Mouse (Mus musculus): ENCODE results near the gene Zfp68.
A peak's percentile ranks its signal among the peaks of the same experiment; 100 is the strongest.
"Not testable (repeated sequence)": the region's sequence is repeated elsewhere in the genome, so short reads cannot be mapped to it uniquely, and the experiment has no call there.

Gene Zfp68

DNA sequence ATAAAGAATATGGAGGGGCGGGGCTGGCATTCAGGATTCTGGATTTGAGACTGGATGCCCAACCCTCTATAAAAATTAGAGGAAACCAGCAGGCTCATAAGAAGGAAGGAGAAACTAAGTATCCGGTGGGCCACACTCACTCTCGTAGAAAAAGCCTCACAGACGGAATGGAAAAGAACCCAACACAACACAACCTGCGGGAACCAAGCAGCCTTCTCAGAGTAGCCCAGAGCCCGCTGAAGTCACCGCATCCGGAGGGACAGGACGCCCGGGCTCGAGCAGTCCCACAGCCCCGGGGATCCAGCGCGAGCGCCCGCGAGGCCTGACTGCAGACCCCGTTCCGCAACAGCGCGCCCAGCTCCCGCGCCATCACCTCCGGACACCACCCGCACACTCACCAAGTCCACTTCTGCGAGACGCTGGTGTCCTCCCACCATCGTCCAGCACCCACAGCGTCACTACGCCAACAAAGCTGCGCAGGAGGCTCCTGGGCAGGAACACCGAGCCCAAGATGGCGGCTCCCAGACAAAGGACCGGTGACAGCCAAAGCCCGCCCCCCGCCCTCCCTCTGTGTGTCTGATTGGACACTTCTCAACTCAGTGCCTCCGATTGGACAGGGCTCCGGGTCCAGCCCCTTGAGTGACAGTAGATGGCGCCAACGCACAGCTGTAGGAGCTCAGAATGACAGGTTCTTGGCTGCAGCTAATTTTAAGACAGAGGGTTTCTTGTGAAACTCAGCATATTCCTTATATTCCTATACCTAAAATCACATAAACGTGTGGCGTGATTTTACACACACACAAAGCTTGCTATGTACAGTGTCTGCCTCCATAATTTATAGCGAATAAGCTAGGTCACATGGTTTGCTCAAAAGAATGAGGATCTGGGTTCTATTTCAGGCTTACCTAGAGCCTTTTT lies at the start of gene Zfp68:
TSS of gene Zfp68 (minus strand) at position 551 of the 918 bp plus-strand sequence.
- peak; percentile 94 for DNase-seq (ENCODE audit: extremely low spot score, low spot score)

GRCm38 (mm10) chr5:138658922-138659321 lies 39.4 kb upstream of the Zfp68 start:
- DNase-seq (ENCODE audit: extremely low spot score, low spot score), result peak; percentile 55

DNA sequence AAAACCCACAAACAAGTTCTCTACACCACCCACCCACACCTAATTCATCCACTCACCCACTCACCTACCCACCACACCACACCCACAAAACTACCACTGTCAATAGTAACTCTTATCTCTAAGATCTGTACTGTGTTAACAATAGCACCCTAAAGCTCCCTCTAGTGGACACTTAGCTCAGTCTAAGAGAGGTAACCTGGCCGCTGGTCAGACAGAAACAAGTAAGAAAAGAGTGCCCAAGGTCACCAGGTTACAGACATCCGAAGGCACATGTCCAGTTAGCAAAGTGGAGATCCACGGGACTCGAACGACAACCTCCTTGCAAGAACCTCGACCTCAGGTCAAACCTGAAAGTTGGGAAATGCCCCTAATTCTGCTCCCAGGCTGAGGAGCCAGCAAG lies 38.3 kb upstream of the Zfp68 start:
- DNase-seq (ENCODE audit: extremely low spot score, low spot score), result peak; percentile 32

DNA sequence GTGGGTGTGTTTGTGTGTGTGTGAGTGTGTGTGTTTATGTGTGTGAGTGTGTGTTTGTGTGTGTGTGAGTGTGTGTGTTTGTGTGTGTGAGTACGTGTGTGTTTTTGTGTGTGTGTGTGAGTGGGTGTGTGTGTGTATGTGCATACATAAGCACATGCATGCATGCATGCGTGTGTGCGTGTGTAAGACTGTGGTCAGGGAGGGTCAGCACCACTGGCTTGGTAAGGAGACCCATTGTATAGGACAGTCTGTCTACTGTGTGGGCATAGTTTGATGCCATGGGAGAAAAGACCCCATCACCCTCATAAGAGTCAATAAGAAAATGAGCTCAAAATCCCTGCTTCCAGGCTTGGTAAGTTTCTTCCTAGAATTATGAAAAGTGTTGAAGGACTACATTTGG lies 37.8 kb upstream of the Zfp68 start:
- DNase-seq (ENCODE audit: extremely low spot score, low spot score), result no peak

DNA sequence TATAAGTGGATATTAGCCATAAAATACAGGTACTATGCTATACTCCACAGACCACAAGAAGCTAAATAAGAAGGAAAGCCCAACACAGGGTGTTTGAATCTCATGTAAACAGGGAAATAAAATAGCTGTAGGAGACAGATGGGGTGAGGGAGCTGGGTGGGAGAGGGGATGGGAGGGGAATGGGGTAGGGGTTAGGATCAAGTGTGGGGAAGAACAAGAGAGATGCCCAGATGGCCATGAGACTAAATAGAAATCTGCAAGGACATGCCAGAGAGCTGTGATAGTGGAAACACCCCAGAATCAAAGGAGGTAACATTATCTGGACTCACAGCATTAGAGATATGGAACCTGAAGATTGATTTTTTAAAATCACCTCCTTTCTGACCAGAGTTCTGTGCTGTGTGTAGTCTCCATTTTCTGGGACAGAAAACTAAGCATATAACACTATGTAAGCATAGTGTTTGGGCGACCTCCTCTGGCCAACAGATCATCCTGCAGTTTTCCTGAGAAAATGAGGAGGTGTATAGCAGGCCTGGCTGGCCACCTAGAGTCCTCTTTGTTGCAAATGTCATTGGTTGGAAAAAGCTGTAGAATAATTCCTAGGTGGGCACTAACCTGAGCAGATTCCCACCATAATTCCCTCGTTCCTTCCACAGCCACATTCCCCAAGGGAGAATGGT lies 37.1 kb upstream of the Zfp68 start:
- peak; percentile 24 for DNase-seq (ENCODE audit: extremely low spot score, low spot score)

DNA sequence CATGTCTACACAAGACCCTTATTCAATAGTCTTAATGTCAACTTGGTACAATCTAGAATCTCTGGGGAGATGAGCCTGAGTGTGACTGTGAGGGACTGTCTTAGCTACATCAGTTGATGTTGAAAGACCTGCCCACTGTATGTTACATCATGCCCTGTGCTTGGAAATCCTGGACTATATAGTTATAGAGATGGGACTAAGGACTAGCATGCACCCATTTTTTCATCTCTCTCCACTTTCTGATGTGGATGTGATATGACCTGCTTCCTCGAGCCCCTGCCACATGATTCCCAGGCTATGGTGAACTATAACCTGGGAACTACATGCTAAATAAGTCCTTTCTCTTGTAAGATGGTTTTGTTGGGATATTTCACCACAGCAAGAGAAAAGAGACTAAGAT lies 33.4 kb upstream of the Zfp68 start:
- no peak for DNase-seq (ENCODE audit: extremely low spot score, low spot score)

DNA sequence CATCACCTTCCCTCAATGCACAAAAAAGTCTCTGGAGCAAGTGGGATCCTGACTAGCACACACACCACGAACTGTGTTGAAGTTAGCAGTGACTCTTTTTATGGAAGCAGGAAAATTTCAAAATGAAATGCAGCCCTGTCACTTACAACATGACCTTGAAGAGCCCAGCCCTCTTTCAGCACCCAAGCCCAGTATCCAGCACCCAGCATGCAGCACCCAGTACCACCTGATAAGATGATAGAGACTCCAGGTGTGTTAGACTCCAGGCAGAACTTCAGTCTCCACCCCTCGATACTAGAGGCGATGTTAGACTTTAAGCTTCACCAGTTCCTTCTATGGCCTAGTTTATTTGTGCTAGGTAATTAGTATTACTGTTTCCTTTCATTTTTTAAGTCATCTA lies 22.2 kb upstream of the Zfp68 start:
- DNase-seq (ENCODE audit: extremely low spot score, low spot score), result no peak

DNA sequence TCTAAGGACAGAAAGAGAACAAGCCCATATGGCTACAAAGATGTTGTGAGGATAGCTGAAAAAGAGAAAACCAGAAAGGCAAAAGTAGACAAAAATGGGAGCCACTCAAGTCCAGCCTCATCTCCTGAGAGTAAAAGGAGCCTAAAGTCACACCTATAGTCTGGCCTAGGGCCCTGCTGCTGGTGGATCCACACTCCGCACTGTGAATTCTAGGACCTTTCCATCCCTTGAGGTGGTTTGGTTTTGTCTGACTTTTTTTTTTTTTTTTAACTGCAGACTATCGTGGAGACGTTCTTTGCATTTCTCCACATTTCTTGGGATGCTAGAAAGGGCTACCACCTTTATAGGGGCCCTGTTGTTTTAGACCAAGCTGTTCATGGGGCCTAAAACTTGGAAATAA lies 21.5 kb upstream of the Zfp68 start:
- DNase-seq (ENCODE audit: extremely low spot score, low spot score), result peak; percentile 4

- no peak for DNase-seq (ENCODE audit: extremely low spot score, low spot score)
Measured at GRCm38 (mm10) chr5:138636486-138636885, 16.9 kb upstream of the Zfp68 start.

DNA sequence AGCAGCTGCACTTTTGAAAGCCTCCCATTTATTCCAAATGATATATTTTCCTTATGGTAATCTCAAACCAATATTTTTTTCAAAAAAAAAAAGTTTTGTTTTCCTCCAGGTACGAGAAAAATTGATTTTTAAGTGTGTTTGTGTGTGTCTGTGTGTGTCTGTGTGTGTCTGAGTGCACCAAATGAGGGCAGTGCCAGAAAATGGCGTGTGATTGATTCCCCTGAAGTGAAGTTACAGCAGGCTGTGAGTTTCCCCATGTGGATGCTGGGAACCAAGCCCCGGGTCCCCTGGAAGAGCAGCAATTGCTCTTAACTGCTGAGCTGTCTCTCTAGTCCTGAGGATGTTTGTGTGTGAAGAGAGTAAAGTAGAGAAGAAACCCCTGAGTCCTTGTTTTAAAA lies 3.9 kb upstream of the Zfp68 start:
- DNase-seq (ENCODE audit: extremely low spot score, low spot score), result peak; percentile 19

GRCm38 (mm10) chr5:138622645-138623477 lies 3.3 kb upstream of the Zfp68 start, which contains the start of gene A430033K04Rik:
A430033K04Rik (plus strand) TSS chr5:138622859.
- DNase-seq (ENCODE audit: extremely low spot score, low spot score), result peak; percentile 85

DNA sequence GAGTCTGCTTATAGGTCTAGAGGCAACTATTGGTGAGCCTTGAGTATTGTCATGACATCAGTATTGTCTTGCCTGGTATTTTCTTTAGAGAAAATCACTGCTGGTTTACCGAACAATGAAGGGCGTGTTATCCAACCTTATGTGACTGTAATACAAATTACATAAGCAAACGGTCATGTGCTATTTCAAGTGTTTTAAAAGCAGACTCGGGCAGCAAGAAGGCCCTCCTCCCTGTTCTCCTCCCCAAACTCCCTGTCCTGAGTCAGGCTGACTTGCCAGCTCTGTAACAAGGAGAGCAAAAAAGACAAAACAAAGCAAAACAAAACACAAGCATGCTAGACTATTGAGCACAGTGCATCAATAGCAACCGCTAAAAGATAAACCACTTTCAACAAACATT lies 1.3 kb upstream of the Zfp68 start:
- no peak for DNase-seq (ENCODE audit: extremely low spot score, low spot score)

GRCm38 (mm10) chr5:138618353-138618752 lies 1.2 kb downstream of the Zfp68 start:
- no peak for DNase-seq (ENCODE audit: extremely low spot score, low spot score)

DNA sequence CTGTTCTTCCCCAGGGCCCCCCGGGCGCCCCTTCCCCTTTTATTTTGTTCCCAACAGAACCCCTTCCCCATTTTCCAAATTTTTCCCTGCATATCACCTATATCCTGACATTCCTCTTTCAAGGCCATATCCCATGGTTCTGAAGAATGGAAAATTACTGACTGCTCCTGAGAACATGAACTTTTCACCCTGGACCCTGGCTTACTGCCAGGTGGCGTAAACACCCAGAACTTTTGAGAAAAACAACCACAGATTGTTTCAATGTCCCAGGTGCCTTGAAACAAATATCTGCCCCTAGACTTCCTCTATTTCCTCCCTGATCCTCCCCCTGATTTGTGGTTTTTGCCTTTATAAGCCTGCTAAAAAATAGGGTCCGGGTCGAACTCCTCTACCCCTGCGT lies 32.2 kb downstream of the Zfp68 start:
- DNase-seq (ENCODE audit: extremely low spot score, low spot score), result no peak

DNA sequence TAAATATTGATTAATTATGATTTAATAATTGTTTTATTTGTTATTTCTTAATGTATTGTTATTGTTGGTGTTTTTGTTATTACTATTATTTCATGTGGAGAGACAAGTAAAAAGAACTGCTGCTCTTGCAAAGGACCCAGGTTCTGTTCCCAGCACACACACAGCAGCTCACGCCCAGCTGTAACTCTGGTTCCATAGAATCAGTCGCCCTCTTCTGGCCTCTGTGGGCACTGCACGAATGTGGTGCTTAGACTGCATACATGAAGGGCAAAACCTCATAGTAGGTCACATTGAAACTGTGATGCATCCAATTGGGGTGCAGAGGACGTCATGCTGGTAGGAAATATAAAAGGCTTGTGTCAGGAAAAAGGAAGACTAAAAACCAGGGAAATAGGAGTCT lies 47.9 kb downstream of the Zfp68 start:
- peak; percentile 47 for DNase-seq (ENCODE audit: extremely low spot score, low spot score)

GRCm38 (mm10) chr5:138564612-138565011 lies 54.9 kb downstream of the Zfp68 start, which contains the start of gene 1700123K08Rik:
1700123K08Rik (minus strand) TSS chr5:138564712.
- not testable (repeated sequence) for DNase-seq (ENCODE audit: extremely low spot score, low spot score)

Measured in neural tube, embryonic 10.5 days (tissue).